Mouse (Mus musculus) right cerebral cortex, postnatal 25 days (tissue): ENCODE data around the gene Gp9.

Experiments used
- DNase-seq: peaks from one replicate; pipeline ENCODE4 v3.0.0; 2022

Gene Gp9

DNA sequence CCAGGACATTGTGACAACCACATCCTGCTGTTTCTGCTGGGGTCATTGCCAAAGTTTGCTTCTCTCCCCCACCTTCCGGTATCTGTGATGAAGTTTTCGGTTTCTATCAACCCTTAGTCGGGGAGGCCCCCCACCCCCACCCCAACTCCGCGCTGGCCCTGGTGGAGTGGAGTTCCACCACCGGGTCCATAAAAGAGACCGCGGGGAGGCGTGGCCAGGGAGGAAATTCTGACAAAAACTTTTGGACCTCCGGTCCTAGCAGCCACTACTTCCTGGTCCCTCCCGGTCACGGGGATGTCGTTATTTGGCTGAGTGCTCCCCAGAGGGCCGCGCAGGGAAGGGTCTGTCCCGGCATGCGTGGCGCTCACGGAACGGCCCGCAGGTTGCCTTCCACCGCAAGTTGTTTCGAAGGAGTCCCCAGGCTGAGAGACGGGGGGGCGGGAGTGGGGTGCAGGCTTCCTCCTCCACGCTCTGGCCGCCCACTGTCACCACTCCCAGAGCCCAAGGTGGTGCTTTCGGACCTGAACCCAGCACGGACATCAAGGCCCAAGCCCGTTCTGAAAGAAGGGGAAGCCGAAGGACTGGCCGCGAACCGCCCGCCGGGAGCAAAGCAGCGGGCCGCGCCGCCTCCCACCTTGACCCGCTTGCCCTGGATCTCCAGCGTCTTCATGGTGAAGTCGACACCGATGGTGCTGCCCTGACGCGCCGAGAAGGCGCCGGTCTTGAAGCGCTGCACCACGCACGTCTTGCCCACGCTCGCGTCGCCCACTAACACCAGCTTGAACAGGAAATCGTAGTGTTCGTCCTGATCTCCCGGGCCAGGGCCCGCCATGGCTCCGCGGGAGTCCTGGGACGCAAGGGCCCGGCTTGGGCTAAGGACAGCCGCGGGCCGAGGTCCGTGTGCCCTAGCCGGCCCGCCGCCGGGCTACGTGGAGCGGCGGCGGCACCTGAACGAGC, 33.1 kb downstream of the Gp9 start:
- DNase-seq = peak; percentile 36

DNA sequence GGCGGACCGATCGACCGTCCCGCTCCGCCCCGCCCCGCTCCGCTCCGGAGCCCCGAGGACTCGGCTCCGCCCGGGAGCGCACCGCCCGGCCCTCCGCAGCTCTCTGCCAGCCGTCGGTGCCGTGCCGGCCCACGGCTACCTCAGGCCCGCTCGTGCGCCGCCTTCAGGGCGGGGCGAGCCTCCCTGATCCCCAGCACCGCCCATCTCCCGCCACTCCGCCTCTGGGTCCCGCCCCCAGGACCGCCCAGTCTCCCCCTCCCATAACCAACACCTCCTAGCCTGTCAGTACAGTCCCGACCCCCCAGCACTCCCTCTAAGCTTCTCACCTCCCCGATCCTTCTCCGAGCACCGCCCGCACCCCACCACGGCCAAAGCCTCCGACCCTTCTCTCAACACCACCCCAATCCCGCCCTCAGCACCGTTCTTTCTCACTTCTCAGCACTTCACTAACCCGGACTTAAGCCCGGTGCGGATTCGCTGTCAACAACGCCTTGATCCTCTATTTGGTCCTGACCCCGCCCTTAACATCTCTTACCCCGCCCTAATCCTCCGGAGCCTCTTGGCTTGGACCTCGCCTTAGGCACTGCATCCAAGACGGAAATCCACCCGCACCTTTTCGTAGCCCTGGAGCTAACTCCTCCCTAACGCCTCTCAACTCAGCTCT, 33.9 kb downstream of the Gp9 start, which contains the start of gene Rab43:
Rab43 (minus strand) TSS at position 490 of the 664 bp plus-strand sequence.
- peak; percentile 91 for DNase-seq

DNA sequence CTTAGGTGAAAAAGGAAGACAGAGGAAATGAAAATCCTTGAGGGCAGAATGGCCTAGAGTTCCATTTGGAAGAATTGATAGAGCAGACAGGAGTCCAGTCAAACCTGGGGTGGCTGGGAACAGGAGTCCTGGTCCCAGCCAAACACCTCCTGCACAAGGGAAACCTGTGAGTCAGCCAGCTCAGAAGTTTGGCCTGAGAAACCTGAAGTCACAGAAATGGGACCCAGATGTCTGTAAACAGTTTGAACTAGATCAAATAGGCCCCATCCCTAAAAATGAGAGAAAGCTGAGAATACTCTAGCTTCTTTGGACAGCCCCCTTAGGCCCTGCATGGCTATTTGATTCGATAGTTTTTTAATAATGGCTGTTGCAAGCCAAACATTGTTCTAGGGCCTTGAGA, 34.8 kb downstream of the Gp9 start:
- no peak for DNase-seq

DNA sequence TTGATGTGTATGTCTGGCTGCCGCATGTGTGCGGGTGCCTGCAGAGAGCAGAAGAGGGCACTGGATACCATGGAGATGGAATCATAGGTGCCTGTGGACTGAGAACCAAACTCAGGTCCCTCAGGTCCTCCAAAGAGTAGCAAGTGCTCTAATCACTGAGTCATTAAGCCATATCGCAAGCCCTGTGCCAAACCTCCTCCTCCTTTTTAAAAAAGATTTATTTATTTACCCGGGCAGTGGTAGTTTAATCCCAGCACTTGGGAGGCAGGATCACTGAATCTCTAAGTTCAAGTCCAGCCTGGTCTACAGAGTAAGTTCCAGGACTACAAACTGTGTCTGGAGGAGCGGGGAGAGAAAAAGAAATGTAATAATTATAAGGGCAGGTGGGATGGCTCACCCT, 36.6 kb downstream of the Gp9 start:
- no peak for DNase-seq

DNA sequence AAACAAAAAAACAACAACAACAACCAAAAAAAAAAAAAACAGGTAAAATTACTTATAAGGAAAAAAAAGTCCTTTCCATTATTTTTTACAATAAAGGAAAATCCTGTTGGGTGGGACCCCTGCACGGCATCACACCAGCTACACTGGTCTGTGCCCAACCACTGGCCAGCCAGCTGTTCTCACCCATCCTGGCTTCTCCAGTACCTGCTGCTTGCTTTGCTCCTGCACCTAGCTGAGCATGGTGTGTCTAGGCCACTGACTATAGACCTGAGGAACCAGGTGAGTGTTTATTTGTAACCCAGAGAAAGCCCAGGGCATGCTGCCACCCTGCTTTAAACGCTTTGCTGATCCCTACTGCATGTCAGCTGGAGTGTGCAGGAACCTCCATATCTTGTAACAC, 42.5 kb downstream of the Gp9 start:
- DNase-seq = no peak
